Mouse (Mus musculus) myocyte (in vitro differentiated cells): ENCODE results near the gene Mylip. TPM values are rescaled to one million over a fixed set of nuclear protein-coding genes. Genes with fewer than 3 reads are reported as not detected.

Experiments
- H3K27me3 ChIP-seq: one replicate; pipeline ENCODE4 v1.6.1; 2011; ENCODE audit not compliant: control insufficient read depth, insufficient read depth, insufficient read length
- H3K36me3 ChIP-seq: one replicate; pipeline ENCODE4 v1.6.1; 2011; ENCODE audit not compliant: control insufficient read depth, insufficient read depth
- H3K4me2 ChIP-seq: one replicate; pipeline ENCODE4 v1.6.1; 2011; ENCODE audit warnings: low read depth, control low read depth
- H3K4me3 ChIP-seq: one replicate; pipeline ENCODE4 v1.5.1; 2011; ENCODE audit warnings: mild to moderate bottlenecking, control low read depth, moderate library complexity
- H3K79me2 ChIP-seq: one replicate; pipeline ENCODE4 v1.6.1; 2011; ENCODE audit not compliant: control insufficient read depth, insufficient read depth
- H3ac ChIP-seq: one replicate; pipeline ENCODE4 v1.6.1; 2011; ENCODE audit not compliant: control insufficient read depth, insufficient read length
- CEBPB ChIP-seq: IDR thresholded peaks from 2 replicates; pipeline ENCODE4 v1.6.1; 2011; ENCODE audit warnings: mild to moderate bottlenecking, moderate library complexity; ENCODE audit not compliant: poor library complexity, insufficient read depth, severe bottlenecking
- E2F4 ChIP-seq: IDR thresholded peaks from one replicate; pipeline ENCODE4 v1.6.1; 2011; ENCODE audit warnings: mild to moderate bottlenecking, control low read depth, moderate library complexity; ENCODE audit not compliant: insufficient read depth
- MAX ChIP-seq: IDR thresholded peaks from one replicate; pipeline ENCODE4 v1.6.1; 2011; ENCODE audit warnings: low read depth, mild to moderate bottlenecking, control low read depth
- MYOD1 ChIP-seq, 3 experiments: IDR thresholded peaks; one replicate each; pipeline ENCODE4 v1.6.1; 2011; ENCODE audit warnings: control low read depth in 2 of 3, low read depth in 2 of 3, mild to moderate bottlenecking in 2 of 3, moderate library complexity in 1 of 3; ENCODE audit not compliant: insufficient read length in 2 of 3, control insufficient read depth in 1 of 3
- MYOG ChIP-seq, 3 experiments: IDR thresholded peaks; one replicate each; pipeline ENCODE4 v1.6.1; 2011; ENCODE audit warnings: control low read depth in 2 of 3, low read depth in 2 of 3, mild to moderate bottlenecking in 2 of 3; ENCODE audit not compliant: insufficient read length in 2 of 3, control insufficient read depth in 1 of 3, insufficient read depth in 1 of 3
- POLR2A ChIP-seq: IDR thresholded peaks from one replicate; pipeline ENCODE4 v1.6.1; 2011; ENCODE audit warnings: low read depth, mild to moderate bottlenecking, control low read depth, moderate library complexity; ENCODE audit not compliant: insufficient read length
- POLR2AphosphoS2 ChIP-seq: IDR thresholded peaks from one replicate; pipeline ENCODE4 v1.6.1; 2011; ENCODE audit warnings: low read depth, control low read depth; ENCODE audit not compliant: insufficient read length
- REST ChIP-seq: IDR thresholded peaks from one replicate; pipeline ENCODE4 v1.6.1; 2011; ENCODE audit warnings: mild to moderate bottlenecking, control low read depth, moderate library complexity; ENCODE audit not compliant: insufficient read depth, insufficient read length
- SRF ChIP-seq: IDR thresholded peaks from one replicate; pipeline ENCODE4 v1.6.1; 2011; ENCODE audit warnings: low read depth; ENCODE audit not compliant: control insufficient read depth, insufficient read length
- TCF12 ChIP-seq: IDR thresholded peaks from one replicate; pipeline ENCODE4 v1.6.1; 2011; ENCODE audit warnings: mild to moderate bottlenecking, control low read depth; ENCODE audit not compliant: poor library complexity, insufficient read depth, severe bottlenecking
- TCF3 ChIP-seq: IDR thresholded peaks from one replicate; pipeline ENCODE4 v1.6.1; 2011; ENCODE audit warnings: low read depth, control low read depth; ENCODE audit not compliant: insufficient read length
- USF1 ChIP-seq: IDR thresholded peaks from one replicate; pipeline ENCODE4 v1.6.1; 2011; ENCODE audit warnings: low read depth, mild to moderate bottlenecking, control low read depth, moderate library complexity
- polyA plus RNA-seq: library from polyadenylated mRNA; unstranded; fragments of >200 nt; fragmentation: generic; extraction: Trizol; gene quantifications from one replicate; pipeline ENCODE4 v1.2.1, GENCODE M21; 2012; ENCODE audit warnings: missing spikeins

Mylip gene
- polyA plus RNA-seq, 1 experiment: 8.3 TPM

DNA sequence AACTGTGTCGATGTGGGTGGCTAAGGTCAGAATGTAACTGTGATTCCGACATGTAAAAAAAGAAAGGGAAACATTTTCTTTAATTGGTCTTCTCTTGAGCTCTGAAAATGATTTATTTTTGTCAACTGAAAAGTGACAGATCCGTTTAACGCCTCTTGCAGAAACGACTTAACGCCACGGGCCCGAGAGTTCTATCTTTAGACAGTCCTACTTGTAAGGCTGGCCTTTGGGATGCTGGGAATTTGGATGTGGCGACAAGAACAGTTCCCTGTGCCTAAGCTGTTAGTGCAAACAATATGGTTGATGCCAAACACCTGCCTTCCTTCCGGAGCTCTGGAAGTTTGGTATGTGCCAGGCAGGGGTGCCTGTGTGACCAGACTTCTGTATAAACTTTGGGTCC, 23.8 kb upstream of the Mylip start:
- no peak overlapping the region for H3K4me2 ChIP-seq
- no peak for TF ChIP-seq REST
- TF ChIP-seq POLR2A: no peak
- no peak for TF ChIP-seq MAX
- no peak for TF ChIP-seq CEBPB
- no peak for TF ChIP-seq E2F4
- H3K27me3 ChIP-seq: no peaks in the 10 kb centered on the region
- H3K36me3 ChIP-seq: no peaks in the 10 kb centered on the region
- H3K4me3 ChIP-seq: no peak overlapping the region
- H3ac ChIP-seq: no peak overlapping the region
- no peaks in the 10 kb centered on the region for H3K79me2 ChIP-seq

GRCm38 (mm10) chr13:45371673-45372072, 17.9 kb upstream of the Mylip start:
- Histone ChIP-seq H3ac (no peak overlapping the region), H3K79me2 (no peaks in the 10 kb centered on the region), H3K27me3 (no peaks in the 10 kb centered on the region), H3K4me3 (no peak overlapping the region), H3K4me2 (no peak overlapping the region), H3K36me3 (no peaks in the 10 kb centered on the region)
- no peak for TF ChIP-seq CEBPB

DNA sequence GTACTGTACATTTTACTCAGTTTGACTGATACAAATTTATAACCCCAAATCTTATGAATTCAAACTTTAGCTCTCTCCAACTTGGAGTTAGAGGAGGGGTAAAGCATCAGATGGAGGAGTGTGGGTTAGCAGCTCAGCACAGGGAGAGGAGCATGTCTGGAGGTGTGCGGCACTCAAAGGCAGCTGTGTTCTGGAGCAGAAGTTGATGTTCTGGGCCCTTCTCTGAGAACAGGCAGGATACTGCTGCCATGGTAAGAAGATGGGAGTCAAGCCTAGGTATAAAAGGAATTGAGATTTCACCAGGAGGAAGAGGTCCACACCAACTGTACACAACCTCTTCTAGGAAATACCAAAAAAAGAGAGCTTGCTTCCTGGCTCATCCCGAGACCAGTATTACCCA, 17.1 kb upstream of the Mylip start:
- Histone ChIP-seq H3K36me3 (no peaks in the 10 kb centered on the region), H3K4me3 (no peak overlapping the region), H3K4me2 (no peak overlapping the region), H3ac (no peak overlapping the region), H3K27me3 (no peaks in the 10 kb centered on the region), H3K79me2 (no peaks in the 10 kb centered on the region)
- TF ChIP-seq CEBPB: no peak
- TF ChIP-seq USF1: no peak
- TF ChIP-seq TCF3: no peak
- no peak for TF ChIP-seq POLR2A
- TF ChIP-seq TCF12: no peak
- no peak for TF ChIP-seq MAX
- no peak for TF ChIP-seq SRF
- TF ChIP-seq MYOG (IDR thresholded peaks at IDR 0.05; ENCODE audit: control insufficient read depth in 1 of 3, insufficient read depth in 1 of 3, insufficient read length in 2 of 3, low read depth in 2 of 3): no peak
- no peak for TF ChIP-seq REST
- TF ChIP-seq E2F4: no peak
- TF ChIP-seq MYOD1 (IDR thresholded peaks at IDR 0.05; ENCODE audit: control insufficient read depth in 1 of 3, insufficient read length in 2 of 3, low read depth in 2 of 3): no peak
- no peak for TF ChIP-seq POLR2AphosphoS2

DNA sequence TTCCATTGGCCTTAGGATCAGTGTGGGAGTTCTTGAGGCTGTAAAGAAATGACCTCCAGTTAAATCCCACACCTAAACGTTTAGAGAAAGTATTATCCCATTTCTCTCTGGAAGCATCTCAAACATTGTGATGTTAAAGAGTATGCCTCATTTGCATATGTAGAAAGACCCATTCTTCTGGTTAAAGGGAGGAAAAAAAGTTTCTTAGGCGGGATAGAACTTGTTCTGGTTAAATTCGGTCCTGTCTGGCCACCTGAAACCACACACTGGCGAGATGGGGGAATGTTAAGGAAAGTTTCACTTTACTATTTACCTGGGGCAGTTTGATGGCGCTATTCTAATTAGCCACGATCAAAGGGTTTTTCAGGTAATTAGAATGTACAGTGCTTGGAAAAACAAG, 14.7 kb upstream of the Mylip start:
- no peak overlapping the region for H3ac ChIP-seq
- no peaks in the 10 kb centered on the region for H3K79me2 ChIP-seq
- H3K4me3 ChIP-seq: no peak overlapping the region
- TF ChIP-seq MAX: no peak
- TF ChIP-seq REST: no peak
- no peak for TF ChIP-seq POLR2A
- TF ChIP-seq USF1: no peak
- no peak for TF ChIP-seq TCF12
- TF ChIP-seq MYOD1 (IDR thresholded peaks at IDR 0.05; ENCODE audit: control insufficient read depth in 1 of 3, insufficient read length in 2 of 3, low read depth in 2 of 3): no peak
- TF ChIP-seq TCF3: no peak
- no peak for TF ChIP-seq POLR2AphosphoS2
- no peak overlapping the region for H3K4me2 ChIP-seq
- no peaks in the 10 kb centered on the region for H3K36me3 ChIP-seq
- no peaks in the 10 kb centered on the region for H3K27me3 ChIP-seq

GRCm38 (mm10) chr13:45382208-45382607, 7.3 kb upstream of the Mylip start:
- H3K36me3 ChIP-seq: no peaks in the 10 kb centered on the region
- TF ChIP-seq REST (no peak), MAX (no peak), CEBPB (no peak), POLR2AphosphoS2 (no peak), TCF3 (no peak), TCF12 (no peak), E2F4 (no peak), POLR2A (no peak), MYOD1 (IDR thresholded peaks at IDR 0.05; ENCODE audit: control insufficient read depth in 1 of 3, insufficient read length in 2 of 3, low read depth in 2 of 3) (no peak), MYOG (IDR thresholded peaks at IDR 0.05; ENCODE audit: control insufficient read depth in 1 of 3, insufficient read depth in 1 of 3, insufficient read length in 2 of 3, low read depth in 2 of 3) (no peak), USF1 (no peak), SRF (no peak)
- peak overlapping the region; percentile 6 for H3K4me2 ChIP-seq
- H3K79me2 ChIP-seq: no peaks in the 10 kb centered on the region
- no peak overlapping the region for H3K4me3 ChIP-seq
- H3K27me3 ChIP-seq: no peaks in the 10 kb centered on the region
- H3ac ChIP-seq: no peak overlapping the region

DNA sequence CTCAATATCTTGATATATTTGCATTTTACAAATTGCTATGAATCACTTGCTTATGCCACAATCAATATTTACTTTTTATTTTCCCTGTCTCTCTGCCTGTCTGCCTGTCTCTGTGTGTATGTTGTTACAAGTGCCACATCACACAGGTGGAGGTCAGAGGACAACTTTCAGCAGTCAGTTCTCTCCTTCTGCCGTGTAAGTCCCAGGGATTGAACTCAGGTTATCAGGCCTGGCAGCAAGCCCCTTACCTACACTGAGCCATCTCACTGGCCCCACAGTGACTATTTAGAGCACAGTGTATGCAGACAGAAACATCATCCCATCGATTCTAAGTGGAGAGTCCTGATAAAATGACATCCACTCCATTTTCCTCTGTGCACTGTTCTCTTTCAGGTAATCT, 4.9 kb upstream of the Mylip start:
- Histone ChIP-seq H3K79me2 (peaks cover under 1% of the 10 kb centered on the region), H3K36me3 (no peaks in the 10 kb centered on the region), H3K4me2 (no peak overlapping the region), H3ac (no peak overlapping the region), H3K4me3 (no peak overlapping the region), H3K27me3 (no peaks in the 10 kb centered on the region)
- TF ChIP-seq MYOD1 (IDR thresholded peaks at IDR 0.05; ENCODE audit: control insufficient read depth in 1 of 3, insufficient read length in 2 of 3, low read depth in 2 of 3): no peak
- no peak for TF ChIP-seq TCF12
- no peak for TF ChIP-seq REST
- no peak for TF ChIP-seq CEBPB
- TF ChIP-seq POLR2AphosphoS2: no peak
- TF ChIP-seq USF1: no peak
- TF ChIP-seq SRF: no peak
- no peak for TF ChIP-seq MYOG (IDR thresholded peaks at IDR 0.05; ENCODE audit: control insufficient read depth in 1 of 3, insufficient read depth in 1 of 3, insufficient read length in 2 of 3, low read depth in 2 of 3)
- no peak for TF ChIP-seq E2F4
- no peak for TF ChIP-seq MAX
- TF ChIP-seq TCF3: no peak
- TF ChIP-seq POLR2A: no peak
